Mouse (Mus musculus): ENCODE measurements around the gene Timm17b.

- no peak for TF ChIP-seq GATA1 (IDR thresholded peaks at IDR 0.05; ENCODE audit: borderline replicate concordance, low read length)
- TF ChIP-seq FLI1 (IDR thresholded peaks at IDR 0.05; ENCODE audit: low read length) = no peak
Measured at GRCm38 (mm10) chrX:7879819-7880218, 19.3 kb upstream of the Timm17b start.

Data from megakaryocyte, embryonic 14.5 days (primary cell).